Mouse (Mus musculus): Measurements from ENCODE around the gene Rtn4.
"Not testable (repeated sequence)": the region's sequence is repeated elsewhere in the genome, so short reads cannot be mapped to it uniquely, and the experiment has no call there.

Gene Rtn4

DNA sequence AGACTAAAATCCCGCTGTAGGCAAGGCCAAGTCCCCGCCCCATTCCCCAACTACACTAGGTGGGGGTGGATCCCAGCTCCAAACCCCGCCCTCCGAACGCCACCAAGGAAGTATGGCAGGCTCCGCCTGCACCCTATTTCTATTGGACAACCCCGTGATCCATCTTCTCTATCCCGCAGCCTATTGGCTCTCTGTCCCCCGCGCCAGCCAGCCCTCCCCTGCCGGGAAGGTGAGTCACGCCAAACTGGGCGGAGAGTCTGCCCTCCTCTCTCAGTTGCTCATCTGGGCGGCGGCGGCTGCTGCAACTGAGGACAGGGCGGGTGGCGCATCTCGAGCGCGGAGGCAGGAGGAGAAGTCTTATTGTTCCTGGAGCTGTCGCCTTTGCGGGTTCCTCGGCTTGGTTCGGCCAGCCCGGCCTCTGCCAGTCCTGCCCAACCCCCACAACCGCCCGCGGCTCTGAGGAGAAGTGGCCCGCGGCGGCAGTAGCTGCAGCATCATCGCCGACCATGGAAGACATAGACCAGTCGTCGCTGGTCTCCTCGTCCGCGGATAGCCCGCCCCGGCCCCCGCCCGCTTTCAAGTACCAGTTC, at the start of gene Rtn4:
Gene Rtn4 (plus strand): TSS at position 265 of the 590 bp plus-strand sequence.
- DNase-seq, result peak; percentile 99

DNA sequence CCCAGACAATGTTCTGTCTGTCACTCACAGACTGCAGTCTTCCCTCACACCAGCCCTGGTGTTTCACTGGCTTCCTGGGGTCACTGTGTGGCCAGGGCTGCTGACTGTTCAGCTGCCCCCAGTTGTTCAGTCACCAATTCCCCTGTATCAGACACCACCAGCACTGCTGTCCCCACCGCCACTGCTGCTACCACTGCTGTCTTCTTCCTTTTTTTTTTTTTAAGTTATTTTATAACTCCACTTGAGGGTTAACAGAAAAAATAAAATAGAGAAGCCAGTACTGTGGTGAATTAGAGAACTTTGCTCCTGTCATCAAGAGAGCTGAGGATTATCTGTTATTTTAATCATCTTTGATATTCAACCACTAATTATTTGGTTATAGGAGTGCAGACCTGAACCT, 48.3 kb upstream of the Rtn4 start:
- DNase-seq, result no peak

- no peak for DNase-seq
Measured at GRCm38 (mm10) chr11:29645411-29646066, 47.2 kb upstream of the Rtn4 start.

- DNase-seq, result no peak
Measured at GRCm38 (mm10) chr11:29647568-29648319, 45.0 kb upstream of the Rtn4 start.

DNA sequence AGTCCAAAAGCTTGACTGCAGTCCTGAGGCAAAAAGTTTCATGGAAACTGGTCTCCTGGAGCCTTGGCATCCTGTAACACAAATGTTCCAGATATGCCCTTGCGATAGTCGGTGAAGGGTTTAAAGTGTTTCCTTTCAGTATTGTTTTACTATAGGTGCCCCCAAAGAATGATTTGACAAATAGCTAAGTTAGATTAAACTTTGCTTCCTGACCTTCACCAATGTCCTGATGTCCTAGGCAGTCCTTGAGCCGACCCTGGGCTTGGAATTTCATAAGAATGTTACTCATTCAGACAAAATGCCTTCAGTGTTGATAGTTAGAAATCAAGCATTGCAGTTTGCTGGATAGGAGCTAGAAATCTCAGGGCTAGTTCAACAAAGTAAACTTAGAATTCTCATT, 37.4 kb upstream of the Rtn4 start:
- not testable (repeated sequence) for DNase-seq

DNA sequence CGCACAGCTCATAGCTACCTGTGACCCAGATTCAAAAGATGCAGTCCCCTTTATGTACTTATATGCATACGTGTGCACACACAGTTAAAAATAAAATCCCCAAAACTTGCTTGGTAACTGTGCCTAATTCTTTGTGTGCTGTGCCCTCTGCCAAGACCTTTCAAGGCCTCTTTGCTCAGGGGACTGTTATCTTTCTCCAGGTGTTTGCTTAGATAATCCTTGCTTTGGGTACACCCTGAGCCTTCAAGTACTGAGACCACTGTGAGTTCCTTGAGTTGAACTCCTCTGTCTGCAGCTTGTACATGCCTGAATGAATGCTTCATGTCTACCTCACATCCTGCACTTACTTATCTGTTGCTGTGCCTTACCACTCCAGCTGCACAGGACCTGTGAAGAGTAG, 32.0 kb upstream of the Rtn4 start:
- no peak for DNase-seq

GRCm38 (mm10) chr11:29667634-29668033, 25.1 kb upstream of the Rtn4 start:
- DNase-seq, result no peak

DNA sequence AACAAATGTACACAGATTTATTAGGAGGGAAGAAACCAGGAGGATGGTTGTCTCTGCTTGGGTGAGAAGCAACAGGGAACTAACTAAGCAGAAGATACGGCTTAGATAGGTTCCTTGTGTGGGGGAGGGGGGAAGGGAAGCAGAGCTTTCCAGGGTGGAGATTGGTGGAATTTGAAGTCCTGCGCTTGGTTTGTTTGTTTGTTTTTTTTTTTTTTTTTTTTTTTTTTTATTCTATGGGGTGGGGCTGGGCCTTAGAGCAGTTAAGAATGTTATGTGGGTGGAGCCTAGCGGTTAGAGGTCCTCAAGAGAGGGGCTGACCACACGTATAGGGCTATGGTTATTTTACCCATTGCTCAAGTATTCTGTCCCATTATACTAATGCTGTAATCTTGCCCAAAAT, 23.0 kb upstream of the Rtn4 start:
- DNase-seq, result no peak

- DNase-seq, result no peak
Measured at GRCm38 (mm10) chr11:29673359-29673758, 19.4 kb upstream of the Rtn4 start.

GRCm38 (mm10) chr11:29676718-29677117, 16.0 kb upstream of the Rtn4 start:
- DNase-seq, result no peak

- no peak for DNase-seq
Measured at GRCm38 (mm10) chr11:29679942-29680341, 12.8 kb upstream of the Rtn4 start.

- DNase-seq, result no peak
Measured at GRCm38 (mm10) chr11:29680771-29681170, 12.0 kb upstream of the Rtn4 start.

GRCm38 (mm10) chr11:29684272-29684671, 8.5 kb upstream of the Rtn4 start:
- no peak for DNase-seq

GRCm38 (mm10) chr11:29686176-29686575, 6.6 kb upstream of the Rtn4 start:
- no peak for DNase-seq

- DNase-seq, result no peak
Measured at GRCm38 (mm10) chr11:29691556-29691955, 1.2 kb upstream of the Rtn4 start.

GRCm38 (mm10) chr11:29692111-29692682, 550 bp upstream of the Rtn4 start:
- peak; percentile 54 for DNase-seq

DNA sequence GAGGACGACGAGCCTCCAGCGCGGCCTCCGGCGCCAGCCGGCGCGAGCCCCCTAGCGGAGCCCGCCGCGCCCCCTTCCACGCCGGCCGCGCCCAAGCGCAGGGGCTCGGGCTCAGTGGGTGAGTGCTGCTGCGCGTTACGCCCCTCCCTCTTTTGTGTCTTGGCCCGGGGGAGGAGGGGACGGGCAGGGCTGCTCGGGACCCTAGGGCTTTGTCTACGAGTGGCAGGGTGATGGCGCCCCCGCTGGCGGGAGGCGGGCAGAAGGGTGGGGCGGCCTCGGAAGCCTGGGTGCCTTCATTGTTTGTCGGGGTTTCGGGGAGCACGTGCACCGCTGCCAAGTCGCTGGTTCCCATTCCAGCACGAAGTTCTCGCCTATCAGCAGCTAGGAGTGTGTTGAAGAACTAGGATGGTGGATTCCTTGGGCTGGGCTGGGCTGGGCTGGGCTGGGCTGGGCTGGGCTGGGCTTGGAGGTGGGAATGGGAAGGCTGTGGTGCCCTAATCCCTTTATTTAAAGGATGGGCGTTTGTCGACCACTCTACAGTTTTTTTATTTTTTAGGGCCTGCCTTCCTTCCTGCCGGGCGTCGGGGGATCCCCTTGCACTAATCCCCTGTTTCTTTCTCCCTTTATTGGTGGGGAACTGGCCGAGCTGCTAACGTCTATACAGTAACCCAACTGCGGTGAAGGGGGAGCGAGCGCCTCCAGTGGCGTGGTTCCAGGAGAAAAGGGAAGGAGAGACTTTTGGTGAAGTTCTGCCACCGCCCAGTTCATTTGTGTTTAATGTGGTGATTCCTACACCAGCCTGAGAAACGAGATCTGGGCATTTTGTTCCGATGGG, 1.0 kb downstream of the Rtn4 start:
- DNase-seq, result peak; percentile 84

GRCm38 (mm10) chr11:29694754-29695153, 2.0 kb downstream of the Rtn4 start:
- DNase-seq, result no peak

DNA sequence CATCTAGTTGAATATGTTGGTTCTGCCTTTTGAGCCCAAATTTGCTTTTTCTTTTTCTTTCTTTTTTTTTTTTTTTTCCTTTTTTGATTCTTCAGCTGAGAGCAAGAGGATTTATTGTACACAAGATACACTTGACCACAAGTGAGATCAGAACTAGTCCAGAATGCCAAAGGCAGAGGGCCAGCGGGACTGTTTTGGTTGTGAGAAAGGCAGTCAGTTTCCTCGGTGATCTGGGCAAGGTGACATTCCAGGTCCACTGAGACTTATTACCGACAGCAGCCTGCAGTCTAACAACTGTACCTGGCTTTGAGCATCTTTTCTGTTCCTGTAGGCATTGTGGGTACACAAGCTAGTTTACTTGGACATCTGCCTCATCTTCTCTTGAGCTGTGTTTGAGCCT, 10.0 kb downstream of the Rtn4 start:
- no peak for DNase-seq

GRCm38 (mm10) chr11:29705263-29705662, 12.5 kb downstream of the Rtn4 start:
- no peak for DNase-seq

DNA sequence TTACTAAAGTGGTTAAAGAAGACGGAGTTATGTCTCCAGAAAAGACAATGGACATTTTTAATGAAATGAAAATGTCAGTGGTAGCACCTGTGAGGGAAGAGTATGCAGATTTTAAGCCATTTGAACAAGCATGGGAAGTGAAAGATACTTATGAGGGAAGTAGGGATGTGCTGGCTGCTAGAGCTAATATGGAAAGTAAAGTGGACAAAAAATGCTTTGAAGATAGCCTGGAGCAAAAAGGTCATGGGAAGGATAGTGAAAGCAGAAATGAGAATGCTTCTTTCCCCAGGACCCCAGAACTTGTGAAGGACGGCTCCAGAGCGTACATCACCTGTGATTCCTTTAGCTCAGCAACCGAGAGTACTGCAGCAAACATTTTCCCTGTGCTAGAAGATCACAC, 14.1 kb downstream of the Rtn4 start:
- no peak for DNase-seq

- DNase-seq, result no peak
Measured at GRCm38 (mm10) chr11:29709512-29709911, 16.8 kb downstream of the Rtn4 start.

DNA sequence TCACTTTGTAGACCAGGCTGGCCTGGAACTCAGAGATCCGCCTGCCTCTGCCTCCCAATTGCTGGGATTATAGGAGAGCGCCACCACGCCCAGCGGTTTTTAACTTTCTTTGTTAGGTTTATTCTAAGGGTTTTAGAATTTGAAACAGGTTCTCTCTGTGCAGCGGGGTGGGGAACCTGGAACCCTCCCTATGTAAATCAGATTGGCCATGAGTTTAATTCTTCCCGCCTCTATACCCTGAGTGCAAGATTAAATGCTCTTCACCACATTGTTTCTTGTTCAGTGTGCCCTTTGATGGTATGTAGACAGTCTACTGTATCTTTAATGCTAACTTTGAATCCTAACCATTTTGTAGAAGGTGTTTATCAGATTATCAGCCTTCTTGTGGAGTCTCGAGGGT, 21.4 kb downstream of the Rtn4 start:
- DNase-seq, result no peak
